Mouse (Mus musculus): Measurements from ENCODE around the gene Disp1.

- no peak for TF ChIP-seq GATA1 (IDR thresholded peaks at IDR 0.05; ENCODE audit: borderline replicate concordance, low read length)
- no peak for TF ChIP-seq FLI1 (IDR thresholded peaks at IDR 0.05; ENCODE audit: low read length)
These were observed 68.0 kb downstream of the Disp1 start for GRCm38 (mm10) chr1:183153354-183153753.
